Mouse (Mus musculus) liver, embryonic 15.5 days (tissue): ENCODE data around the gene Lpar3. TPM values are rescaled to one million over a fixed set of nuclear protein-coding genes. Genes with fewer than 3 reads are reported as not detected.

Experiments
- ATAC-seq: fragments of 200-750 bp; cut with Nextera tagmentation; 2 replicates; pipeline ENCODE4 v1.8.0; 2017; ENCODE audit warnings: moderate number of reproducible peaks, mild to moderate bottlenecking, moderate library complexity; ENCODE audit not compliant: insufficient read depth
- H3K27ac ChIP-seq: fragments of 300-500 bp; sonication (generic); replicated peaks from 2 replicates; pipeline ENCODE4 v1.5.1; 2015; ENCODE audit warnings: mild to moderate bottlenecking, inconsistent platforms
- H3K27me3 ChIP-seq: fragments of 300-500 bp; sonication (generic); 2 replicates; pipeline ENCODE4 v1.6.1; 2015; ENCODE audit warnings: mild to moderate bottlenecking, inconsistent platforms
- H3K36me3 ChIP-seq: fragments of 300-500 bp; sonication (generic); replicated peaks from 2 replicates; pipeline ENCODE4 v1.6.1; 2015; ENCODE audit warnings: moderate library complexity, mild to moderate bottlenecking, inconsistent platforms
- H3K4me1 ChIP-seq: fragments of 300-500 bp; sonication (generic); replicated peaks from 2 replicates; pipeline ENCODE4 v1.6.1; 2015; ENCODE audit warnings: inconsistent platforms
- H3K4me2 ChIP-seq: fragments of 300-500 bp; sonication (generic); 2 replicates; pipeline ENCODE4 v1.6.1; 2015; ENCODE audit warnings: moderate library complexity, mild to moderate bottlenecking, inconsistent platforms
- H3K4me3 ChIP-seq: fragments of 300-500 bp; sonication (generic); replicated peaks from 2 replicates; pipeline ENCODE4 v1.5.1; 2015; ENCODE audit warnings: mild to moderate bottlenecking, inconsistent platforms
- H3K9ac ChIP-seq: fragments of 300-500 bp; sonication (generic); 2 replicates; pipeline ENCODE4 v1.6.1; 2015; ENCODE audit warnings: moderate library complexity, mild to moderate bottlenecking, inconsistent platforms
- H3K9me3 ChIP-seq: fragments of 300-500 bp; sonication (generic); replicated peaks from 2 replicates; pipeline ENCODE4 v1.6.1; 2016; ENCODE audit warnings: inconsistent platforms
- WGBS: fragments of 180-500 bp; shearing (Covaris S2); methylation state at CpG from one replicate; pipeline ENCODE4 v1.1.7; 2015; ENCODE audit warnings: mixed read lengths; ENCODE audit not compliant: insufficient replicate concordance; 5-methylcytosine and 5-hydroxymethylcytosine counted together
- polyA plus RNA-seq: library from polyadenylated mRNA; unstranded; fragments of >200 nt; fragmentation: Nextera tagmentation; extraction: Ambion mirVana; gene quantifications from 2 replicates; pipeline ENCODE4 v1.2.1, GENCODE M21; 2015

Lpar3 gene
- polyA plus RNA-seq, 1 experiment from 2014 or later, result 0.03 TPM

GRCm38 (mm10) chr3:146331819-146332218 is 111.1 kb downstream of the Lpar3 start:
- Histone ChIP-seq H3K27ac (no peak overlapping the region), H3K4me1 (peaks cover 29% of the 10 kb centered on the region), H3K9me3 (no peaks in the 10 kb centered on the region), H3K4me3 (no peak overlapping the region), H3K4me2 (no peak overlapping the region), H3K36me3 (no peaks in the 10 kb centered on the region), H3K9ac (no peak overlapping the region), H3K27me3 (0 out of 2 replicates have a peak, but pooled peaks cover 4% of the 10 kb centered on the region)
- no peak for ATAC-seq
- 45% methylated on average over 11 of the region's 11 CpGs for WGBS

GRCm38 (mm10) chr3:146333270-146333669 is 112.5 kb downstream of the Lpar3 start:
- WGBS, result 53% methylated on average over 3 of the region's 3 CpGs
- Histone ChIP-seq H3K36me3 (no peaks in the 10 kb centered on the region), H3K4me3 (no peak overlapping the region), H3K4me1 (peaks cover 20% of the 10 kb centered on the region), H3K9ac (no peak overlapping the region), H3K27ac (no peak overlapping the region), H3K27me3 (no peaks in the 10 kb centered on the region), H3K9me3 (no peaks in the 10 kb centered on the region), H3K4me2 (peak overlapping the region; percentile 6; the same call in 1 of the 2 replicates)
- peak; percentile 39; the same call in 1 of the 2 replicates for ATAC-seq

GRCm38 (mm10) chr3:146334070-146334469 is 113.3 kb downstream of the Lpar3 start:
- no peaks in the 10 kb centered on the region for H3K27me3 ChIP-seq
- WGBS, result 77% methylated on average over 7 of the region's 7 CpGs
- no peak overlapping the region for H3K4me3 ChIP-seq
- H3K4me1 ChIP-seq, result peaks cover 12% of the 10 kb centered on the region
- H3K9ac ChIP-seq, result no peak overlapping the region
- no peaks in the 10 kb centered on the region for H3K9me3 ChIP-seq
- H3K36me3 ChIP-seq, result no peaks in the 10 kb centered on the region
- no peak for ATAC-seq
- H3K4me2 ChIP-seq, result no peak overlapping the region
- no peak overlapping the region for H3K27ac ChIP-seq

Other genes starting within 250 kb of the Lpar3 start
- 0.48 and 0.52 TPM in 2 replicates for gene Syde2, start 233.1 kb upstream of the Lpar3 start, polyA plus RNA-seq
- gene Wdr63, start 112.8 kb upstream of the Lpar3 start, polyA plus RNA-seq, result not detected in 2 replicates
- 0.03 and 0.08 TPM in 2 replicates for gene Mcoln3, start 103.5 kb upstream of the Lpar3 start, polyA plus RNA-seq
- 9.2 and 10.2 TPM in 2 replicates for gene Mcoln2, start 71.1 kb upstream of the Lpar3 start, polyA plus RNA-seq
- 81.7 and 84.5 TPM in 2 replicates for gene Ssx2ip, start 183.7 kb downstream of the Lpar3 start, polyA plus RNA-seq
- gene Ctbs, start 228.8 kb downstream of the Lpar3 start, polyA plus RNA-seq, result 5.3 and 5.4 TPM in 2 replicates